Mouse (Mus musculus) brain, embryonic 18.5 days (tissue): ENCODE measurements around the gene Fam76b.
"Not testable (repeated sequence)": the region's sequence is repeated elsewhere in the genome, so short reads cannot be mapped to it uniquely, and the experiment has no call there.

Experiments used
- DNase-seq: peaks from one replicate; pipeline ENCODE4 v3.0.0-alpha.2; 2012; ENCODE audit warnings: low read depth, low spot score

Gene Fam76b

DNA sequence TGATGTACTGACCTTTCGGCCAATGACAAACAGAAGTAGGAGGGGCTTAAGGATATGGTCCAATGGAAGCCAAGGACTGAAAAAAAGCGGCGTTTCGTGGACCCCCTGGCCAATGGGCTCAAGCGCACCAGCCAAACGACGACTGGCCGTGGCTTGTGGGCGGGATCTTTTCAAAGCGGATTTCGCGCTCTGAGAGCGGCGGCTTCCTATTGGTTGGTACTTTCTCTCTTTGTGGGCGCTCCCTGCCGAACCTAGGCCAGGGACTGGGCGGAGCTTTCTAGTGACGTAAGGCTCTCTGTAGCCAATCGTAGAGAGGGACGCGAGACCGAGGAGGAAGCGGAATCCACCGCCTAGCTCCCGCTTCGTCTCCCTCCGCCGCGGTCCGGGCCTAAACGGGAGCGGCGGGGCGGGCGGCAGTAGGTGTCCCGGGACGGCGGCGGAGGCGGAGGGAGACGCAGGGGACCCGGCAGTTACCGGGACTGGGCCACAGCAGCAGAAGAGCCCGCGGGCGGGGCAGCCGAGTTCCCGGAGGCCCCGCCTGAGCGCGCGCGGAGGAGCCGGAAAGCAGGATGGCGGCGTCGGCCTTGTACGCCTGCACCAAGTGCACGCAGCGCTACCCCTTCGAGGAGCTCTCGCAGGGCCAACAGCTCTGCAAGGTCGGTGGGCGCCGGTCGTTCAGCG lies at the start of gene Fam76b:
Fam76b (plus strand) TSS at position 311 of the 681 bp plus-strand sequence.
- peak; percentile 100 for DNase-seq

DNA sequence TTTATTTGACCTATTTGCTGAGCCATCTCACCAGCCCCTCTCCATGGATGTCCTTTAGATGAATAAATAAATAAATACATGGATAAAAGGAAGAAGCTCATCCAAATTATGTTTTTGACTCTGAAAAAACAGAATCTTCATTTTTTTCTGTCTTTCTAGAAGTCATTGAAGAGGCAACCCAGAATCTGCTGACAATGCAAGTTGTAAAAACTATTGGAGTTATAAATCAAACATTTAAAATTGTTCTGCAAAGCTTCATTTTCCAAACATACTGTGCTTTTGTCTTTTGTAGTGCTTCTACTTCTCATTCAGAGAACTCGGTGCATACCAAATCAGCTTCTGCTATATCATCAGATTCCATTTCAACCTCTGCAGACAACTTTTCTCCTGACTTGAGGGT lies 45.5 kb upstream of the Fam76b start:
- no peak for DNase-seq

DNA sequence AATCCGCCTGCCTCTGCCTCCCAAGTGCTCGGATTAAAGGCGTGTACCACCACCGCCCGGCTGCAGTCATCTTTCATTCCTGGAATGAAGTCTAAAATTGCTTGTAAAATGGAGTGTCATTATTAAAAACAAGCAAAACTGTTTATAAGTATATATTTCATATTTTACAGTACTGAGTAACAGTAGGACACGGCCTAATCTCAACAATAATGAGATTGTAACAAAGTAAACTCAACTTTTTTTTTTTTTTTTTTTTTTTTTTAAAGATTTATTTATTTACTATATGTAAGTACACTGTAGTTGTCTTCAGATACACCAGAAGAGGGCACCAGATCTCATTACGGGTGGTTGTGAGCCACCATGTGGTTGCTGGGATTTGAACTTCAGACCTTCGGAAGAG lies 36.7 kb upstream of the Fam76b start:
- DNase-seq: not testable (repeated sequence)

DNA sequence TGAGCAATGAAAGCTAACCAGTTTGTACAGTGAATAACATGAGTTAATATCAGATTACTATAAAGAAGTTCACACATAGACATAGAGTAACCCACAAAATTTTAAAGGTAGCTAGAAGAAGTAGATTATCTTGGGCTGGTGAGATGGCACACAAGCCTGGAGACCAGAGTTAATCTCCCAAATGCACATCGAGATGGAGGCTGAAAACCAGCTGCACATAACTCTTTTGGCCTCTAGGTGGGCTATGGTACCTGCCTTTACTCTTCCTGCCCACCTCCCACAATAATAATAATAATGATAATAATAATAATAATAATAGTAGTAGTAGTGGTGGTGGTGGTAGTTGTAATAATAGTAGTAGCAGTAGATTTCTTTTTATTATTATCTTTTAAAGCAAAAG lies 33.2 kb upstream of the Fam76b start:
- DNase-seq: no peak

DNA sequence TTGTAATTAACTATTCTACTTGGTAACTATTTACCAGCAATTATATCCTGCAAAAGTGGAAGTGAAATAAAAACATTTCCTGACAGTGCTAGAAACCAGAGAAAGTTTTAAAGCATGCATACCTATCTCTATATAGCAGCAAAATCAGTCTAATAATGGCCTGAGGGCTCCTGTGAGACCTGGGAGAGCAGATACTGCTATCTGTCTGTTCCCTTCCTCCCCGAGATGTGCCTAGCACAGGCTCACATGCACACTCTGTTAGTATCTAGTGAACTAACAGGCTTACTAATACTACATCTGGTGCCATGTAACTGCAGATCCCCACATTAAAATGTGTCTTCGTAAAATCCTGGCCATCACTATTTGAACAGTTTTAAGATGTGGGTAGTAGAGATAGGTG lies 32.8 kb upstream of the Fam76b start:
- no peak for DNase-seq

DNA sequence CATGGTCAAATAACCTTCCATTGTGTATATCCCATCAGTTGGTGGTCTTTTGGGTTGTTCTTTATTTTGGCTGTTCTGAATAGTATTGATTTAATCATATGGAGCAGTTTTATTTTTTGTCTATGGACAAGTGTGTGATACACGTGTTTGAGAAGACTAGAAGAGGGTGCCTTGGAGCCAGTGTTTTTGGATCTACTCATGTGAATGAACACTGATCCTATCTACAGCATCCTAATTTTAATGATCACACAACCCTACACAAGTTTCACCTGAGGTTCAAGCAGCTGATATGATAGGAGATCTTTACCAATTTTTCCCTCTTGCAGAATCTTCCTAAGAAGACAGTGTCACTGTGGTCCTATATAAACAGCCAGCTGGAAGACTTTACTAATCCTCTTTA lies 23.0 kb upstream of the Fam76b start:
- no peak for DNase-seq

DNA sequence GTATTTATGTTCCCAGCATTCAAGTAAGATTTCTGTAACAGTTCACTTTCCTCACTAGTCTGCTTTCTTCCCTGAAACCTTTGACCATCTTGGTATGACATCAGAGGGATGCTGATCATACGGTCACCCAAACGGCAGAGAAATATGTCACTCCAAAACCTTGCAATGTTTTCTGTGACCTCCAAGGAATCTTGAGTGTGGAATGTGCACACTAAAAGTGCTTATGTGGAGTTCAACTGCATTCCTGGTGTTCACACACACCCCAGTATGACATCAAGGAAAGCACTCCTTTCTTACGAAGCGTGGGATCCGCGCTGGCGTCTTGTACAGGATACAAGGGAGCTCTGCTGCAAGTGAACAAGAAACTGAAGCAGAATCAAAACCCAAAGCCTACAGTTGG lies 20.7 kb upstream of the Fam76b start:
- no peak for DNase-seq

DNA sequence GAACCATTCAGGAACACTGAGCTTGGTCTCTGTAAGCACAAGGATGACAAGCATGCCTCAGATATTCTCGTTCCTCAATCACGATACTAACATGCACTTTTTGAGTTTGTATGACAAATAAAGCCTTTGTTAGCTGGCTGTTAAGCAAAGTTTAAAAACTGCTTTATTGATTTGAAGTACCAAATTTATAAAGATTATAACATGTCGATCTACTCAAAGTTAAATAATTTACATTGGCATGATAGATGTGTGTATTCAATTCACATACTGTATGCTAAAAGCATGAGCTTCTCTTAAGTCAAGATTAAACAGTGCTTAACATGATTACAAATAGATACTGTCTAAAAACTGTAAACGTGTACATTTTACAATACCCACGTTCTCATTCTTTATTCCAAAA lies 19.9 kb upstream of the Fam76b start:
- DNase-seq: no peak

DNA sequence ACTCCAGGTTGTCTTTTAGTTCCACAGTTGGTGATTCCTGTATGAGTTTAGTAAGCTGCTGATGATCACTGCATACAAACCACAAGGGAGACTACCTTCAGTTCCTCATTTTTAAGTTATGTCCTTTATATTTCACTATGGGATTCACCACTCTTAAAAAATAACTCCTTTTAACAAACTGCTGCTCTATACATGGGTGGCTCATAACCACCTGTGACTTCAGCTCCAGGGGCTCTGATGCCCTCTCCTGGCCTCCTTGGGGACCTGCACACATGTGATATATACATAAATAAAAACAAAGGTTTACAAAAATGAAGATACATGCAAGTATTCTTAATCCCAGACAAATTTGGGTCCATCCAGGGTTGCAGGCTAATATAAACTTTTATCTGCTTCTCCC lies 17.6 kb upstream of the Fam76b start:
- DNase-seq: no peak

DNA sequence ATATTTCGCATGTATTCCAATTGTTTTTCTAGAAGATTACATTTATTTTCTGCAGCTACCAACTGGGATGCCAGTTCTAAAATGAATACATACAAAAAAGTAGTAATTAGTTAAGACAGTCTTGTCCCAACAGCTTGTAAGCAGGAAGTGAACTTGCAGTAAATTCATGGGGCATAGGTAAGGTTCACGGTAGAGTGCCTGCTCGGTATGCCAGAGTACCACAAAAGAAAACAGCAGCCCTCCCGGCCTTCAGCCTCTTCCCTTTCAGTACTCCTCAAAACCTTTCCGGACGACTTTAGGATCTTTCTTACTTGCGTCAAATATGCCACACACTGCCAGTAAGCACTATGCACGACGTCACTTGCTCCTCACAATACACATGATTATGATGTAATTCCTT lies 9.1 kb upstream of the Fam76b start:
- DNase-seq: no peak

DNA sequence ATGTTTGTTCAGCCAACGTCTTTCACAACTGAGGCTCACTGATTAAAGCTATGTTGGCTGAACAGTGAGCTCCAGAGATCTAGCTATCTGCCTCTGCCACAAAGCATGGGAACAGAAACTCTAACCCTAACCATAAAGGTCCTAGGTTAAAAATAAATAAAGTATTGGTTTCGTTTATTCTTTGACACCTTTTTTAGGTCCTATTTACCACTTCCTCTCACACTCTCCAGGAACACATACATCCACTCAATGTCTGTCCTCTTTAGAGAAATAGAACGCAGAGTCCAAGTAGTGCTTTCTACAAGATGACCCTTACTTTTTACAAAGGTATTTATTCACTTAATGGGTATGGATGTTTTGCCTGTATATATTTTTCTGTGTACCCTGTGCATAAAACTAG lies 6.7 kb upstream of the Fam76b start:
- no peak for DNase-seq

DNA sequence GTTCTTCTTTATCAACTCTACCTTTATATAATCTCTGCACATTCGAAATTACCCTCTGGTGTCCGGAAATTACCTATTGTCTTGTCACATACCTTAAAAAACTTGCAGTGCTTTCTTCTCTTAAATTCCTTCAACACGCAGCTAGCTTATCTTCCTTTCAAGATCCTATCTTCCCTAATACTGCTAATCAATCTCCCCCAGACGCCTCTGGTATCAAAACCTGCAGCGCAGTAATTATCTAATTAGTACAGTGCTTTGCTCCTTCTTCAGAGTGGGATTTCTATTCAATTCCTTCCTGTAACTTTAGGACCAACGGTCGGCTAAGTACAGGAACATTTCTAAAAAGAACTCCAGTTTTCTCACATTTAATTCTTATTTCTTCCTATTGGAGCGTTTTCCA lies 1.6 kb upstream of the Fam76b start:
- no peak for DNase-seq

DNA sequence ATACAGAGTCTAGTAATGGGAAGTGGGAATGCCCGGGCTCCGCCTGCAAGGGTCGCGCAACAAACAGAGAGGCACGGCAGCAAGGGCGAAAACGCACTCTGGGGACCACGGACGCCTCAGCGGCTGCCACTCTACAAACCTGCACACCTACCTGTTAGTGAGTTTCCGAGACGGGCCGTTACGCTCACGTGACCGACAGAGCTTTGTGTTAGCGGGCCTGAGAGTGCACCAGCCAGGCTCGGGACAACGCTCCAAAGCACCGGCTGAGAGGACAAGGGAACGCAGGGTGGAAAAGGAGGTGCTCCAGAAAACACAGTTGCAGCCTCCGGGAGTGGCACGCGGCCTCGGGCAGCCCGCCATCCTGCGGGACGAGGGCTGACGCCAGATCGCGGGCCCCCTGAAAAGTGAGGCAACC lies 1.1 kb upstream of the Fam76b start:
- DNase-seq: no peak

DNA sequence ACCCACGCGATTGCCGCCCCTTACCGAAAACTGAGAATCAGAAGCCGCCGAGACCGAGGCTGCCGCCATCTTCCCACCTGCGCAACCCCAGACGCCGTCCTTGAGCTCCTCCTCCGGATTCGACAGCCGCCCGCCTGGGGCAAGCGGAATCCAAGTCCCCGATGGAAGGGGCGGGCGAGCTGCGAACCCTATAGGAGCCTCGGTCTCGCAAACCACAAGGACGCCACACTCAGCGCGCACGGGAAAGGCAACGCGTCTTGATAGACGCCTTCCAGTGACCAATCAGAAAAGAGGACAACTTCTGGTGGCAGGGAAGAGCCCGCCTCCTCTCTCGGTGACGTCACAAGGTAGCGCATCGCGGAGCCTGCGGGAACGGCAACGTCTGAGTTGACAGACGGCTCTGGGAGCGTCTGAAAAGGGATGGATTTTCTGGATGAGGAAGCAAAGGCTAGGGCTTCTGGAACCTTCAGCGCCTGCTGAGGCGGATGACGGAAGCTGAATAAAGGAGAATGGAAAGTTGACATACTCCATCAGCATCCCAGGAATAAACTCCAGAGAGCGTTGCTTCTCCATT lies 597 bp upstream of the Fam76b start, which contains the start of gene Cep57:
Cep57 (minus strand) TSS at position 276 of the 574 bp plus-strand sequence.
- peak; percentile 98 for DNase-seq

DNA sequence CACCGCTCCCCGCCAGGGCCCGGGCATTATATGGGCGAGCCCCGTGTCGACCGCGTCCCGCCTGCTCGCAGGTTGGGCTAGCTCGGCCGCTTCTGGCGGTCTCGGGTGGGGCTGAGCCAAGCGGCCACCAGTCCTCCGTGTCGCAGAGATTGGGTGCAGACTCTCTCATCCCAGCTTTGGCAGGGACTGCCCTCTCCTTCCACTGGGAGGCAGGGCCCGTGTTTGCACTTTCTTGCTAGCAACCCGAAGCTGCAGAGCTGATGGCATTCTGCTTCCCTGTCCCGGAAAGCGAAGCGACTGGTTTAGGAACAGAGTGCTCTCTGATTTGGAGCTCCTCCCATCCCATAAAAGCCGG lies 548 bp downstream of the Fam76b start:
- DNase-seq: peak; percentile 8

DNA sequence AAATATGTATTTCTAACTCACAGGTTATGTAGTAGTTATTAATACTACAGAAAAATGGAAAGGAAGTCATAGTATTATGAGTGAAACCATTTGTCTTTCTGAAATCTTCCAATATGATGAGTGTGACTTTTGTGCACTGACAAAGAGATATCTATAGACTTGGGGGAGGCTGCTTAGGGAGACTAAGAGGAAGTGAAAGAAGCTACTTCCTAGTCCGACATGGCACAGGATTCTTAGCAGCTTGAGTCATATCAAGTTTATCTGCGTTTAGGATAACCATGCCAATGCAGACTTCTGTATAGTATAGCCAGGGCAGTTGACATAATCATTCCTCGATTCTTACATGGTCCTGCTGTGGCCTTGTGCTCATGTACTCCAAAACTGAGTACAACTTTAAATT lies 7.7 kb downstream of the Fam76b start:
- DNase-seq: no peak

DNA sequence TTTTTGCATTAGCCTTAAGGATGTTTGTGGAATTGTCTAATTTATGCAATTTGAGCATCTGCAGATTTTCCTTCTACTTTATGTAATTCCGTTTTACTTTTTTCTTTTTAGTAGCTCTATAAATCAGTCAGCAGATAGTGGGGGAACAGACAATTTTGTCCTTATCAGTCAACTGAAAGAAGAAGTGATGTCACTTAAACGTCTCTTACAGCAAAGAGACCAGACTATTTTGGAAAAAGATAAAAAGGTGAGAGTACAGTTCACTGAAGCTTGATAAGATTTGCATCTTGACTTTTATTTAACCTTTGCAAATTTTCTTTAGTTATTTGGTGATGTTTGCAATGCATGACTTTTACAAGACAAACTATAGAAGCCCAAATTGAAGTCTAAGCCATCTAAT lies 9.2 kb downstream of the Fam76b start:
- no peak for DNase-seq

DNA sequence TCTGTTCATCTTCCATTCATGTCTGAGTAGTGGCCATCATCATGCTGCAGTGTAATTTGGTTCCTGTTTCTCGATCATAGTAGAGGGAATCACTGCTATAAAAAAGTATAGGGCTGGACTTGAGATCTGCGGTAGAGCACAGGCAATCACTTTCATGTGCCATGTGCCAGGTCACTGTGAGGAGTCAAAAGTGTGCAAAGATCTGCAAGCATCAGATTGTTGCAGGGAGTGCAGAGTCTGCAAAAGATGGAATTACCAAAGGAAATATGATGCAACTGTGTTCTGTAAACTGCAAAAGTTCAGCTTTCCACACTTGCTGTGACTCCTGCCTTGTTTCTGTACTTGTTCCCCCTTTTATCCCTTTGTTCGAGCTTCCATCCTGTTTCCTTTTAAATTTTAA lies 20.1 kb downstream of the Fam76b start:
- no peak for DNase-seq

DNA sequence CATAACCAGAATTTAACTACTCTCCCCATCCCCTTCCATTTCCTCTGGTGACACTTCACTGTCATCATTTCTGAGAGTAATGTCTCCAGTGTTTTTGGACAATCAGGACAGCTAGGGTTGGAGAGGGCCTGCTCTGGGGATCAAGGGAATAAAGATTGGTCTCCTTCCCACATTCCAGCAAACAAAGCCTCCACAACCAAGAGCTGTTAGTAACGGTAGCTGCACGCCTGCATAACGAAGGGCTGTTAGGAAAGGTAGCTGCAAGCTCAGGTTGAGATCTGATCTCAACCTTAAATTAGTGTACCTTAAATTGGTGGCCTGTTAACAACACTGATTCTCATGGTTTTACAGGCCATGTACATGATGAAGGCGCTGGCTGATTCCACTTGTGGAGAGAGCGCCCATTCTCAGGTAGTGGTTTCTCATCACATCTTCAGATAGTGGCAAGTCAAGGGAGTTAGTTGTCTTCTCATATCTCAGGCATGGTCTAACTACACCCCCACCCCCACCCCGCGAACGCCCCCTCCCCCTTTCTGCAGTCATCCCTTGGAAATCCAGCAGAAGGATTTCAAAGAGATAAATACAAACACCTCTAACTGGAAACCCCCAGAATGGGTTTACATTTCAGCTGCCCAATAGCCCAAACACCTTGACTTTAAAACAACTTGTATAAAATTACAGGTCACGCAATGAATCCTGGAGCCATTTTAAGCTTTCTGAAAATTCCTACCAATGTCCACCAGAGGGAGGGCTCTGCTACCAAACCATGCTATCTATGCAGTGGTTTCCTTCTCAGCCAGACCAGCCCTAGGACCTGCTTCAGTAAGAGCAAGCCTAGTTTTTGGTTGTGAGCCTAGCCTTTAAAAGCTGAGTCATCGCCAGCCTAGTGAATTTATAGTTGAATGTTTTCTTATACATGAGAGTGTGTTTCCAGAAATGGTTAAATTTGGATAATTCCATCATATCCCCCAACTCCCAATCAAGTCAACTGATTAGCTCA lies 21.3 kb downstream of the Fam76b start:
- DNase-seq: peak; percentile 26

DNA sequence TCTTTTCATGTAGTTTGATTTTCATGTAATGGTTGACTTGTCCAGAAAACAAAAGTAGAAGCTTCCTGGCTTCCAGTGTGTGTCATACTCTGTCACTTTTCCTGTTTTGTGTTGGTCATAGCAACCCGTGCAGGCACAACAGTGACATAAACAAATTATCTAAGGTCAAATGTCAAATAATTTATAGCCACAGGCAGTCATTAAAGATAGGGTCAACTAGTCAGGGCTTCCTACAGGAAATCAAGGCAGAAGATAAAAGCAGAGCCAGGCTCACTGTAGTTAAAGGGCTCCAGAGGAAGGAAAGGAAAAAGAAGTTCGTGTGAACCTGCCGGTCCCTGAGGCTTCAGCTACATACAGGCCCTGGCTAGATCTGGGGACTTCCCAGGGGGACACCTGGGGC lies 26.4 kb downstream of the Fam76b start:
- DNase-seq: no peak

DNA sequence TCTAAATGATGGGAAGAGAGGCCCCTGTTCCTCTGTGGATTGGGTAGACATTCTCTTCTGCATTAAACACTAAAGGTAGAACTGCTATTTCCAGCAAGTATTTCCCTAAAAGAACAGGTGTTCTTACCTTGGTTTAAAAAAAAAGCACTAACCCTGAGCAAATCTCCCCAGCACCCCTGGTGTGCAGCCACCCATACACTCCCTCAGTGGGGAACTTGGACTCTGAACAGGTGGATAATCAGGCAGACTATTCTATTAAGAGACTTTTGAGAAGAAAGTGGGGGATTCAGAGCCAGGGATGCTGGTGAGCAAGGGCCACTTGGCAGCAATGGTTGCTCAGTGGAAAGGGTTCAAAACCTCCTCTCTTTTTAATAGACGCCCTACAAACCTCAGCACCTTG lies 28.7 kb downstream of the Fam76b start:
- DNase-seq: no peak

DNA sequence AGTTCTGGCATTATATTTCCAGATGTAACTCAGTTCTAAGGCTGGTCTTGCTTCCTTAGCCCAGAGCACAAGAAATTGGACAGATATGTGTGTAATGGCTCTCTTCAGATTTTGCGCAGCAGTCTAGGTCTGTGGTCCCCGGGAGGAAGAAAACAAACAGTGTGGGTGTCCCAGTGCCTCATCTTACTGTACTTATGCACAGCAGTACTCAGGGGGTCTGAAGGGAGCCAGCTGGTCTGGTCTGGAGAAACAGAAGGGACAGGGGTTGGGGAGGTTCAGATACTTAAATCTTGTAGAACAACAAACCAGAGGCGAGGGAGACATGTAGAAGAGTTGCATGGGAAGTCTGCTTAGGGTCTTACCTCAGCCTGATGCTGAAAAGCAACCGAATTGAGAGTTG lies 29.3 kb downstream of the Fam76b start:
- no peak for DNase-seq

DNA sequence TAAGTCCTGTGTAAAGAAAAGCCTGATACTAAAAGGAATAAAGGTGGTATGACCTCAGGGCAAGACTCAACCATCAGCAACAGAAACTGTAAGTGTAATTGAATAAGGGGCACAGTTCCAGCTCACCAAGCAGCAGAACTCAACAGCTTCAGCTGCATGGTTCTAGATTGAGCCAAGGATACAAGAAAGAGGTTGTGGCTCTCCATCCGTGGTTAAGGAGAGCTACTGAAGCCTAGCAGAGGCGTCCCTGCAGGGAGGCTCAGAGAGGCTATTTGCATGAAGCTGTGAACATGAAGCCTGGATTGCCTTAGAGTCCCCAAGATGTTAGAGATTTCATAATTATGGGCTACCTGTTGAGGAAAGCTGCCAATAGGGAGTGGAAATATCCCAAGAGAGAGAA lies 40.1 kb downstream of the Fam76b start:
- no peak for DNase-seq
